Mouse (Mus musculus): ENCODE measurements around the gene Nelfe. TPM values are rescaled to one million over a fixed set of nuclear protein-coding genes. Genes with fewer than 3 reads are reported as not detected.

Nelfe gene
- polyA plus RNA-seq, 1 experiment from 2014 or later = 134 TPM

GRCm38 (mm10) chr17:34902895-34903294 lies 52.7 kb downstream of the Nelfe start:
- H3K4me3 ChIP-seq (replicated peaks) = no peak overlapping the region
- no peak for ATAC-seq (ENCODE audit: insufficient number of reproducible peaks, insufficient read depth, low FRiP score, low TSS enrichment, low read depth)
- no peak overlapping the region for H3K9ac ChIP-seq (replicated peaks)
- H3K27me3 ChIP-seq = no peaks in the 10 kb centered on the region
- WGBS = 91% methylated on average over 9 of the region's 9 CpGs
- no peak overlapping the region for H3K27ac ChIP-seq
- H3K4me1 ChIP-seq (replicated peaks) = peaks cover 14% of the 10 kb centered on the region
- no peak overlapping the region for H3K4me2 ChIP-seq
- peaks cover 66% of the 10 kb centered on the region for H3K36me3 ChIP-seq
- H3K9me3 ChIP-seq = no peaks in the 10 kb centered on the region

Small RNA genes within 50 kb of the gene (microRNA-seq; reads per million reads assigned to microRNA genes)
- gene Mir6970 (0.70 reads per million), gene Mir6971 (1.9 reads per million), gene Mir6972 (not detected)

Other genes starting within 250 kb of the Nelfe start
- gene Rnf5, start 246.7 kb upstream of the Nelfe start, polyA plus RNA-seq (2016; fragmentation: Nextera tagmentation; extraction: Ambion mirVana) = 143 and 145 TPM in 2 replicates
- gene Agpat1, start 246.1 kb upstream of the Nelfe start, polyA plus RNA-seq (2016; fragmentation: Nextera tagmentation; extraction: Ambion mirVana) = 50.5 and 53.4 TPM in 2 replicates
- gene Egfl8, start 234.4 kb upstream of the Nelfe start, polyA plus RNA-seq (2016; fragmentation: Nextera tagmentation; extraction: Ambion mirVana) = 3.0 and 3.4 TPM in 2 replicates
- gene Ppt2, start 221.9 kb upstream of the Nelfe start, polyA plus RNA-seq (2016; fragmentation: Nextera tagmentation; extraction: Ambion mirVana) = 15.9 and 17.6 TPM in 2 replicates
- gene Prrt1, start 220.9 kb upstream of the Nelfe start, polyA plus RNA-seq (2016; fragmentation: Nextera tagmentation; extraction: Ambion mirVana) = 0.20 and 0.28 TPM in 2 replicates
- 14.0 and 19.5 TPM in 2 replicates for gene Fkbpl, start 205.6 kb upstream of the Nelfe start, polyA plus RNA-seq (2016; fragmentation: Nextera tagmentation; extraction: Ambion mirVana)
- 94.8 and 103 TPM in 2 replicates for gene Atf6b, start 203.2 kb upstream of the Nelfe start, polyA plus RNA-seq (2016; fragmentation: Nextera tagmentation; extraction: Ambion mirVana)
- not detected in 2 replicates for gene Tnxb, start 179.9 kb upstream of the Nelfe start, polyA plus RNA-seq (2016; fragmentation: Nextera tagmentation; extraction: Ambion mirVana)
- gene C4b, start 106.5 kb upstream of the Nelfe start, polyA plus RNA-seq (2016; fragmentation: Nextera tagmentation; extraction: Ambion mirVana) = not detected in 2 replicates
- gene Cyp21a1, start 45.8 kb upstream of the Nelfe start, polyA plus RNA-seq (2016; fragmentation: Nextera tagmentation; extraction: Ambion mirVana) = not detected in 2 replicates
- gene Stk19, start 13.4 kb upstream of the Nelfe start, polyA plus RNA-seq (2016; fragmentation: Nextera tagmentation; extraction: Ambion mirVana) = 24.9 and 26.2 TPM in 2 replicates
- 70.8 and 81.7 TPM in 2 replicates for gene Dxo, start 13.4 kb upstream of the Nelfe start, polyA plus RNA-seq (2016; fragmentation: Nextera tagmentation; extraction: Ambion mirVana)
- 58.3 and 65.7 TPM in 2 replicates for gene Skiv2l, start 181 bp upstream of the Nelfe start, polyA plus RNA-seq (2016; fragmentation: Nextera tagmentation; extraction: Ambion mirVana)
- gene Cfb, start 12.1 kb downstream of the Nelfe start, polyA plus RNA-seq (2016; fragmentation: Nextera tagmentation; extraction: Ambion mirVana) = 1.4 and 3.0 TPM in 2 replicates
- gene Zbtb12, start 29.1 kb downstream of the Nelfe start, polyA plus RNA-seq (2016; fragmentation: Nextera tagmentation; extraction: Ambion mirVana) = 9.3 and 10.8 TPM in 2 replicates
- gene Gm20547, start 31.7 kb downstream of the Nelfe start, polyA plus RNA-seq (2016; fragmentation: Nextera tagmentation; extraction: Ambion mirVana) = 0.18 TPM in 1 of 2 replicates, not detected in the other
- 0.84 and 1.1 TPM in 2 replicates for gene C2, start 47.9 kb downstream of the Nelfe start, polyA plus RNA-seq (2016; fragmentation: Nextera tagmentation; extraction: Ambion mirVana)
- gene Ehmt2, start 48.1 kb downstream of the Nelfe start, polyA plus RNA-seq (2016; fragmentation: Nextera tagmentation; extraction: Ambion mirVana) = 114 TPM in 2 replicates
- gene Slc44a4, start 64.1 kb downstream of the Nelfe start, polyA plus RNA-seq (2016; fragmentation: Nextera tagmentation; extraction: Ambion mirVana) = not detected in 2 replicates
- gene Neu1, start 80.9 kb downstream of the Nelfe start, polyA plus RNA-seq (2016; fragmentation: Nextera tagmentation; extraction: Ambion mirVana) = 16.2 and 18.9 TPM in 2 replicates
- 0.19 TPM in 1 of 2 replicates, not detected in the other for gene Hspa1b, start 108.8 kb downstream of the Nelfe start, polyA plus RNA-seq (2016; fragmentation: Nextera tagmentation; extraction: Ambion mirVana)
- not detected in 2 replicates for gene Gm20481, start 119.5 kb downstream of the Nelfe start, polyA plus RNA-seq (2016; fragmentation: Nextera tagmentation; extraction: Ambion mirVana)
- 1.9 and 2.0 TPM in 2 replicates for gene Hspa1a, start 121.8 kb downstream of the Nelfe start, polyA plus RNA-seq (2016; fragmentation: Nextera tagmentation; extraction: Ambion mirVana)
- 1.0 and 1.1 TPM in 2 replicates for gene Hspa1l, start 122.3 kb downstream of the Nelfe start, polyA plus RNA-seq (2016; fragmentation: Nextera tagmentation; extraction: Ambion mirVana)
- 222 and 234 TPM in 2 replicates for gene Lsm2, start 131.5 kb downstream of the Nelfe start, polyA plus RNA-seq (2016; fragmentation: Nextera tagmentation; extraction: Ambion mirVana)
- 169 and 171 TPM in 2 replicates for gene Vars, start 150.6 kb downstream of the Nelfe start, polyA plus RNA-seq (2016; fragmentation: Nextera tagmentation; extraction: Ambion mirVana)
- gene Vwa7, start 166.2 kb downstream of the Nelfe start, polyA plus RNA-seq (2016; fragmentation: Nextera tagmentation; extraction: Ambion mirVana) = 0.10 and 0.13 TPM in 2 replicates
- gene Sapcd1, start 177.6 kb downstream of the Nelfe start, polyA plus RNA-seq (2016; fragmentation: Nextera tagmentation; extraction: Ambion mirVana) = 3.2 and 3.3 TPM in 2 replicates
- 2.9 and 3.4 TPM in 2 replicates for gene Msh5, start 196.4 kb downstream of the Nelfe start, polyA plus RNA-seq (2016; fragmentation: Nextera tagmentation; extraction: Ambion mirVana)
- 194 and 195 TPM in 2 replicates for gene Clic1, start 199.6 kb downstream of the Nelfe start, polyA plus RNA-seq (2016; fragmentation: Nextera tagmentation; extraction: Ambion mirVana)
- gene Ddah2, start 208.6 kb downstream of the Nelfe start, polyA plus RNA-seq (2016; fragmentation: Nextera tagmentation; extraction: Ambion mirVana) = 489 and 492 TPM in 2 replicates
- not detected in 2 replicates for gene Ly6g6c, start 215.0 kb downstream of the Nelfe start, polyA plus RNA-seq (2016; fragmentation: Nextera tagmentation; extraction: Ambion mirVana)
- 0.68 and 0.76 TPM in 2 replicates for gene Mpig6b, start 215.8 kb downstream of the Nelfe start, polyA plus RNA-seq (2016; fragmentation: Nextera tagmentation; extraction: Ambion mirVana)
- 1.3 and 2.5 TPM in 2 replicates for gene Ly6g6e, start 226.5 kb downstream of the Nelfe start, polyA plus RNA-seq (2016; fragmentation: Nextera tagmentation; extraction: Ambion mirVana)
- 0.68 and 1.0 TPM in 2 replicates for gene Ly6g6d, start 227.7 kb downstream of the Nelfe start, polyA plus RNA-seq (2016; fragmentation: Nextera tagmentation; extraction: Ambion mirVana)
- 0.44 and 0.66 TPM in 2 replicates for gene Ly6g6f, start 235.2 kb downstream of the Nelfe start, polyA plus RNA-seq (2016; fragmentation: Nextera tagmentation; extraction: Ambion mirVana)
- gene Abhd16a, start 238.9 kb downstream of the Nelfe start, polyA plus RNA-seq (2016; fragmentation: Nextera tagmentation; extraction: Ambion mirVana) = 74.5 and 75.3 TPM in 2 replicates